ENCODE assay signal across 8 mouse cellular contexts in genomic region chr4:124477870-124478301, GRCm38 (mm10).
DNase-seq lines count a peak whose midpoint lies in the region; ATAC-seq and TF ChIP-seq lines count a peak whose summit lies in the region.

No protein-coding gene starts in this region.

- ATAC-seq in heart, embryonic 14.5 days (ENCODE audit: insufficient number of reproducible peaks, insufficient read depth, low FRiP score, low read depth): no peak
- ATAC-seq in hindbrain, embryonic 13.5 days (ENCODE audit: low FRiP score): no peak
- ATAC-seq in limb, embryonic 14.5 days (ENCODE audit: low FRiP score, low read depth): no peak
- peak; percentile 14; the same call in 1 of the 2 replicates for ATAC-seq in neural tube, embryonic 15.5 days (ENCODE audit: low FRiP score)

- no peak for DNase-seq in heart, adult 2 months
- no peak for DNase-seq in limb, embryonic 14.5 days (ENCODE audit: low spot score)
- DNase-seq in layer of hippocampus, adult 2 months (ENCODE audit: low spot score in 2 of 2): no peak
- DNase-seq in gastrocnemius, postnatal 4 days (ENCODE audit: low spot score in 2 of 2): no peak
- DNase-seq in left cerebral cortex, adult 8-10 months (ENCODE audit: low spot score in 2 of 2): no peak

- no peak for TF ChIP-seq CTCF in heart, adult 2 months (IDR thresholded peaks at IDR 0.05)
- no peak for TF ChIP-seq CTCF in layer of hippocampus, adult 2 months (conservative IDR thresholded peaks at IDR 0.05)

- 0 out of 4 replicates have a peak, but pooled peaks cover 0 to 4% of the 10 kb centered on the region in 2 experiments for H3K4me1 ChIP-seq in heart, embryonic 14.5 days (ENCODE audit: control insufficient read depth in 2 of 2, insufficient read depth in 2 of 2, low read length in 2 of 2)
- no peaks in the 10 kb centered on the region for H3K4me1 ChIP-seq in heart, adult 2 months (ENCODE audit: control insufficient read depth, insufficient read depth, low read length)
- peaks cover 20% of the 10 kb centered on the region for H3K4me1 ChIP-seq in hindbrain, embryonic 13.5 days (replicated peaks)
- 0 out of 2 replicates have a peak, but pooled peaks cover 5% of the 10 kb centered on the region for H3K4me1 ChIP-seq in limb, embryonic 14.5 days (ENCODE audit: control insufficient read depth, insufficient read depth, low read length)
- H3K4me1 ChIP-seq in neural tube, embryonic 15.5 days: peaks cover 13% of the 10 kb centered on the region

- no peak overlapping the region for H3K9ac ChIP-seq in heart, embryonic 14.5 days (ENCODE audit: low read length)
- no peak overlapping the region for H3K9ac ChIP-seq in heart, adult 2 months (ENCODE audit: low read depth, low read length)
- H3K9ac ChIP-seq in hindbrain, embryonic 13.5 days: peak overlapping the region; percentile 39; the same call in 1 of the 2 replicates
- no peak overlapping the region for H3K9ac ChIP-seq in limb, embryonic 14.5 days (ENCODE audit: low read depth, low read length, severe bottlenecking)
- H3K9ac ChIP-seq in neural tube, embryonic 15.5 days (replicated peaks): no peak overlapping the region

- WGBS in heart, embryonic 14.5 days: 7% methylated on average over 20 of the region's 22 CpGs
- WGBS in heart, adult 2 months: 10% methylated on average over 21 of the region's 22 CpGs
- WGBS in hindbrain, embryonic 13.5 days: 1% methylated on average over 22 of the region's 22 CpGs
- WGBS in limb, embryonic 14.5 days: 2% methylated on average over 21 of the region's 22 CpGs
- WGBS in neural tube, embryonic 15.5 days: 2% methylated on average over 18 of the region's 22 CpGs

- no peaks in the 10 kb centered on the region for H3K36me3 ChIP-seq in heart, embryonic 14.5 days (ENCODE audit: control insufficient read depth, insufficient read depth, low read length)
- no peaks in the 10 kb centered on the region for H3K36me3 ChIP-seq in heart, adult 2 months (ENCODE audit: control insufficient read depth, insufficient read depth, low read length)
- H3K36me3 ChIP-seq in hindbrain, embryonic 13.5 days: no peaks in the 10 kb centered on the region
- no peaks in the 10 kb centered on the region for H3K36me3 ChIP-seq in limb, embryonic 14.5 days (ENCODE audit: control insufficient read depth, insufficient read depth, low read length)
- H3K36me3 ChIP-seq in neural tube, embryonic 15.5 days: no peaks in the 10 kb centered on the region

- peak overlapping the region; percentile 39 for H3K4me2 ChIP-seq in heart, embryonic 14.5 days (ENCODE audit: low read length)
- peak overlapping the region; percentile 46 for H3K4me2 ChIP-seq in hindbrain, embryonic 13.5 days
- H3K4me2 ChIP-seq in limb, embryonic 14.5 days (replicated peaks; ENCODE audit: low read depth, low read length, severe bottlenecking): peak overlapping the region; percentile 7; the same call in 1 of the 2 replicates
- peak overlapping the region; percentile 46 for H3K4me2 ChIP-seq in neural tube, embryonic 15.5 days

- no peak for TF ChIP-seq EP300 in heart, adult 2 months (IDR thresholded peaks at IDR 0.05; ENCODE audit: insufficient read depth, low read depth, low read length)

- H3K9me3 ChIP-seq in heart, embryonic 14.5 days (ENCODE audit: control insufficient read depth, low read length): no peaks in the 10 kb centered on the region
- H3K9me3 ChIP-seq in hindbrain, embryonic 13.5 days: no peaks in the 10 kb centered on the region
- no peaks in the 10 kb centered on the region for H3K9me3 ChIP-seq in limb, embryonic 14.5 days (ENCODE audit: control insufficient read depth, low read length)
- H3K9me3 ChIP-seq in neural tube, embryonic 15.5 days (replicated peaks): no peaks in the 10 kb centered on the region

- no peak overlapping the region for H3K27ac ChIP-seq in heart, embryonic 14.5 days (replicated peaks in 1 of 2; ENCODE audit: control insufficient read depth in 1 of 2, insufficient read depth in 1 of 2, low read depth in 2 of 2, low read length in 2 of 2)
- no peak overlapping the region for H3K27ac ChIP-seq in heart, adult 2 months
- H3K27ac ChIP-seq in hindbrain, embryonic 13.5 days: no peak overlapping the region
- H3K27ac ChIP-seq in limb, embryonic 14.5 days (replicated peaks; ENCODE audit: low read depth, low read length): no peak overlapping the region
- H3K27ac ChIP-seq in neural tube, embryonic 15.5 days (replicated peaks): no peak overlapping the region
- no peak overlapping the region for H3K27ac ChIP-seq in layer of hippocampus, adult 2 months

- intact Hi-C loops in heart, adult 2 months (cut with DNase I): no loop called here

- H3K79me2 ChIP-seq in heart, adult 2 months (replicated peaks; ENCODE audit: control insufficient read depth, insufficient read depth, low read length): no peaks in the 10 kb centered on the region

- TF ChIP-seq POLR2A in heart, adult 2 months (IDR thresholded peaks at IDR 0.05; ENCODE audit: insufficient read depth, low read depth, low read length): no peak
- TF ChIP-seq POLR2A in limb, embryonic 14.5 days (IDR thresholded peaks at IDR 0.05; ENCODE audit: borderline replicate concordance, extremely low read depth, insufficient read depth, insufficient read length): no peak

- peaks cover 59% of the 10 kb centered on the region for H3K27me3 ChIP-seq in heart, embryonic 14.5 days (ENCODE audit: control insufficient read depth, insufficient read depth, low read length)
- H3K27me3 ChIP-seq in heart, adult 2 months (ENCODE audit: control insufficient read depth, insufficient read depth, low read length): peaks cover 5% of the 10 kb centered on the region; the same call in 1 of the 2 replicates
- H3K27me3 ChIP-seq in hindbrain, embryonic 13.5 days: peaks cover 90% of the 10 kb centered on the region
- peaks cover 50% of the 10 kb centered on the region for H3K27me3 ChIP-seq in limb, embryonic 14.5 days (ENCODE audit: control insufficient read depth, insufficient read depth, low read length)
- peaks cover 85% of the 10 kb centered on the region for H3K27me3 ChIP-seq in neural tube, embryonic 15.5 days (replicated peaks)

- H3K4me3 ChIP-seq in heart, embryonic 14.5 days (ENCODE audit: control insufficient read depth in 1 of 2, insufficient read depth in 1 of 2, low read depth in 1 of 2, low read length in 2 of 2): 0 out of 4 replicates have a peak overlapping the region, but pooled peaks of 1 of the 2 experiments have one; percentile 2
- no peak overlapping the region for H3K4me3 ChIP-seq in heart, adult 2 months
- H3K4me3 ChIP-seq in hindbrain, embryonic 13.5 days: 0 out of 2 replicates have a peak overlapping the region, but pooled peaks have one; percentile 4
- no peak overlapping the region for H3K4me3 ChIP-seq in limb, embryonic 14.5 days (replicated peaks; ENCODE audit: low read length)
- H3K4me3 ChIP-seq in neural tube, embryonic 15.5 days (replicated peaks): peak overlapping the region; percentile 9; the same call in 1 of the 2 replicates
- H3K4me3 ChIP-seq in layer of hippocampus, adult 2 months: no peak overlapping the region; the same call in 1 of the 2 replicates

Comparison
In these comparisons a context has a peak if more than half of its experiments do, and no peak if none do; other contexts are left out.
1. H3K4me3 ChIP-seq: peak in hindbrain, embryonic 13.5 days (single experiment) and neural tube, embryonic 15.5 days (single experiment); none in heart, adult 2 months (single experiment), limb, embryonic 14.5 days (single experiment) and layer of hippocampus, adult 2 months (single experiment).
2. Peak in every context shown above with its lines, with median percentiles within 50 percentile points of each other: H3K4me2 ChIP-seq.